Mouse (Mus musculus) ES-E14 (cell line): Measurements from ENCODE around the gene Ube2cbp.

ENCODE experiments used
- CHD2 ChIP-seq: IDR thresholded peaks from 2 replicates; pipeline ENCODE4 v1.6.1; 2014; ENCODE audit warnings: mild to moderate bottlenecking, low read depth, low read length, inconsistent platforms
- HCFC1 ChIP-seq: IDR thresholded peaks from 2 replicates; pipeline ENCODE4 v1.6.1; 2012; ENCODE audit warnings: low read length, inconsistent platforms, borderline replicate concordance; ENCODE audit not compliant: insufficient read depth
- MAFK ChIP-seq: IDR thresholded peaks from 2 replicates; pipeline ENCODE4 v1.6.1; 2014; ENCODE audit warnings: mild to moderate bottlenecking, low read depth, low read length, inconsistent platforms; ENCODE audit not compliant: insufficient read depth
- ZC3H11A ChIP-seq: IDR thresholded peaks from 2 replicates; pipeline ENCODE4 v1.6.1; 2012; ENCODE audit warnings: low read depth, mild to moderate bottlenecking, inconsistent platforms, low read length, borderline replicate concordance
- ZNF384 ChIP-seq: IDR thresholded peaks from 2 replicates; pipeline ENCODE4 v1.6.1; 2012; ENCODE audit warnings: low read depth, low read length, inconsistent platforms

- TF ChIP-seq HCFC1 = no peak
- TF ChIP-seq CHD2 = no peak
- TF ChIP-seq MAFK = no peak
- no peak for TF ChIP-seq ZNF384
- TF ChIP-seq ZC3H11A = no peak
Observed at GRCm38 (mm10) chr9:86355851-86356250, 108.9 kb downstream of the Ube2cbp start.
